Mouse (Mus musculus) neural tube, embryonic 15.5 days (tissue): ENCODE data around the gene Pepd. TPM values are rescaled to one million over a fixed set of nuclear protein-coding genes. Genes with fewer than 3 reads are reported as not detected.

Experiments
- ATAC-seq: fragments of 200-750 bp; cut with Nextera tagmentation; 2 replicates; pipeline ENCODE4 v1.8.0; 2017; ENCODE audit warnings: mild to moderate bottlenecking, moderate TSS enrichment, moderate library complexity; ENCODE audit not compliant: low FRiP score
- H3K27ac ChIP-seq: fragments of 300-500 bp; sonication (generic); replicated peaks from 2 replicates; pipeline ENCODE4 v1.5.1; 2015; ENCODE audit warnings: mild to moderate bottlenecking, inconsistent platforms
- H3K27me3 ChIP-seq: fragments of 300-500 bp; sonication (generic); replicated peaks from 2 replicates; pipeline ENCODE4 v1.6.1; 2015; ENCODE audit warnings: inconsistent platforms
- H3K36me3 ChIP-seq: fragments of 300-500 bp; sonication (generic); 2 replicates; pipeline ENCODE4 v1.6.1; 2015; ENCODE audit warnings: inconsistent platforms
- H3K4me1 ChIP-seq: fragments of 300-500 bp; sonication (generic); 2 replicates; pipeline ENCODE4 v1.6.1; 2015; ENCODE audit warnings: inconsistent platforms
- H3K4me2 ChIP-seq: fragments of 300-500 bp; sonication (generic); 2 replicates; pipeline ENCODE4 v1.6.1; 2015; ENCODE audit warnings: inconsistent platforms, mild to moderate bottlenecking, moderate library complexity
- H3K4me3 ChIP-seq: fragments of 300-500 bp; sonication (generic); replicated peaks from 2 replicates; pipeline ENCODE4 v1.5.1; 2015; ENCODE audit warnings: mild to moderate bottlenecking, inconsistent platforms
- H3K9ac ChIP-seq: fragments of 300-500 bp; sonication (generic); replicated peaks from 2 replicates; pipeline ENCODE4 v1.6.1; 2015; ENCODE audit warnings: mild to moderate bottlenecking, inconsistent platforms
- H3K9me3 ChIP-seq: fragments of 300-500 bp; sonication (generic); replicated peaks from 2 replicates; pipeline ENCODE4 v1.6.1; 2016; ENCODE audit warnings: inconsistent platforms
- WGBS: fragments of 180-500 bp; shearing (Covaris S2); methylation state at CpG from one replicate; pipeline ENCODE4 v1.1.7; 2015; ENCODE audit warnings: mixed read lengths; 5-methylcytosine and 5-hydroxymethylcytosine counted together
- polyA plus RNA-seq: library from polyadenylated mRNA; unstranded; fragments of >200 nt; fragmentation: Nextera tagmentation; extraction: Ambion mirVana; gene quantifications from 2 replicates; pipeline ENCODE4 v1.2.1, GENCODE M21; 2015

Pepd gene
- polyA plus RNA-seq, 1 experiment from 2014 or later: 67.5 TPM

DNA sequence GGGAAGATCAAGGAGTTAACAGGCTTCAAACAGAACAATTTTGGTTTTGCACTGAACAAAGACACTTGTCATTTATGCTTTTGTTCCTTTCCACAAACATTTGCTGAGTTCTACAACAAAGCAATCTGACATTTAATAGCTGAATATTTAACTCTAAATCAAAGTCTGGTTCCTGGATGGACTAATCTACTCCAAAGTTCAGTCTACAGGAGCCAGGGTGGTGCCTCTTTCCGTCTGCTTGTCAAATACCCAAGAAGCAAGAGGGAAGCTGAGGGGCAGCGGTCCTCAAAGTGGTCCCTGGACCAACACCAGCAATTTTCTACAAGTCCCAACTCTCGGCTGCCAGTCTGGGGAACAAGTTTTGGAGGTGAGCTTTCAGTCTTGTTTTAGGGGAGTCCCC is 141.0 kb downstream of the Pepd start:
- no peak overlapping the region for H3K4me3 ChIP-seq
- ATAC-seq: no peak
- no peak overlapping the region for H3K27ac ChIP-seq
- no peak overlapping the region for H3K4me2 ChIP-seq
- H3K9ac ChIP-seq: no peak overlapping the region
- H3K9me3 ChIP-seq: no peaks in the 10 kb centered on the region
- H3K27me3 ChIP-seq: no peaks in the 10 kb centered on the region
- peaks cover 29% of the 10 kb centered on the region for H3K4me1 ChIP-seq
- peaks cover 8% of the 10 kb centered on the region for H3K36me3 ChIP-seq
- 93% methylated on average over 3 of the region's 3 CpGs for WGBS

GRCm38 (mm10) chr7:35054286-35054685 is 142.1 kb downstream of the Pepd start:
- H3K36me3 ChIP-seq: peaks cover 8% of the 10 kb centered on the region
- ATAC-seq: no peak
- H3K9me3 ChIP-seq: no peaks in the 10 kb centered on the region
- H3K4me1 ChIP-seq: peaks cover 29% of the 10 kb centered on the region
- no peak overlapping the region for H3K4me3 ChIP-seq
- H3K27me3 ChIP-seq: no peaks in the 10 kb centered on the region
- no peak overlapping the region for H3K9ac ChIP-seq
- no peak overlapping the region for H3K27ac ChIP-seq
- WGBS: 83% methylated on average over 1 of the region's 1 CpGs
- H3K4me2 ChIP-seq: peak overlapping the region; percentile 81; the same call in 1 of the 2 replicates

GRCm38 (mm10) chr7:35054977-35055618 is 142.9 kb downstream of the Pepd start:
- Histone ChIP-seq H3K27ac (peak overlapping the region; percentile 93), H3K27me3 (no peaks in the 10 kb centered on the region), H3K4me1 (peaks cover 29% of the 10 kb centered on the region), H3K4me2 (peak overlapping the region; percentile 81), H3K36me3 (peaks cover 8% of the 10 kb centered on the region), H3K9me3 (no peaks in the 10 kb centered on the region), H3K9ac (peak overlapping the region; percentile 74), H3K4me3 (peak overlapping the region; percentile 63)
- 39% methylated on average over 2 of the region's 2 CpGs for WGBS
- ATAC-seq: no peak

DNA sequence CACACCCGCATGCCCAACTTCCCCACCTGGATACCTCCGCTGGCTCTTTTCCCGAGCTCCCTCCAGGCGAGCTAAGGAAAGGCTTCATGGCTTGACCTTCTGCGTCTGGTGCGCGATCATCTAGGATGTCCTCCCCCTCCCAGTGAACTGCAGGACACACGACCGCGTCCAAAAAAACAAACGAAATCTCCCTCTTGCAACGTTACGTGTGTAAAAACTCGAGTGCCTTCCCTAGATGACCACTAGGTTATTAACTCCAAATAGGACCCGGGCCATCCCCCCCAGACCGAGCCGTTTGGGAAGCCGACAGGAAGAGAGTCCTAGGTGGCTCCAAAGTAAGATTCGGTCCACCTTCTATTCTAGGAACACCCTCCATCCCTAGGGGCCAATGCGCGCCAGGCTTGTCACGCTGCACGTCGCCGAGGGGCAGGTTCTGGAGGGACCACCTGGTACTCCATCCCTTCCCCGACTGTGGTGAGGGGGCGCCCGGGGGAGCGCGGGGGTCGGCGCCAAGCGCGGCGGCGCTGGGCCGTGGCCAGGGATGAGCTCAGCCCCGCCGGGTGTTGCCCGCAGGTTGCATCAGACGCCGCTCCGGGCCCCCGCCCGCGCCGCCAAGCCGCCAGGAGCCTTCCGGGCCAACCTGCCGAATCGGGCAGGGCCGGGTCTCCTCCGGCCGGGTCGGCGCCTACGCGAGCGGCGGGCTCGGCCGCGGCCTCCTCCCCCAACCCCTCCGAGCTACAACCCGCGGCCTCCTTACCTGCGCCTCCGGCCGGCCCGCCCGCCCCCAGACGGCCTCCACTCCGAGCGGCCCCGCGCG is 143.6 kb downstream of the Pepd start:
- peak overlapping the region; percentile 93 for H3K27ac ChIP-seq
- peak; percentile 89 for ATAC-seq
- H3K9me3 ChIP-seq: no peaks in the 10 kb centered on the region
- H3K4me2 ChIP-seq: peak overlapping the region; percentile 81
- H3K36me3 ChIP-seq: peaks cover under 1% of the 10 kb centered on the region; the same call in 1 of the 2 replicates
- peaks cover 29% of the 10 kb centered on the region for H3K4me1 ChIP-seq
- peak overlapping the region; percentile 63 for H3K4me3 ChIP-seq
- peak overlapping the region; percentile 74 for H3K9ac ChIP-seq
- WGBS: under 1% methylated on average over 72 of the region's 77 CpGs
- H3K27me3 ChIP-seq: no peaks in the 10 kb centered on the region

DNA sequence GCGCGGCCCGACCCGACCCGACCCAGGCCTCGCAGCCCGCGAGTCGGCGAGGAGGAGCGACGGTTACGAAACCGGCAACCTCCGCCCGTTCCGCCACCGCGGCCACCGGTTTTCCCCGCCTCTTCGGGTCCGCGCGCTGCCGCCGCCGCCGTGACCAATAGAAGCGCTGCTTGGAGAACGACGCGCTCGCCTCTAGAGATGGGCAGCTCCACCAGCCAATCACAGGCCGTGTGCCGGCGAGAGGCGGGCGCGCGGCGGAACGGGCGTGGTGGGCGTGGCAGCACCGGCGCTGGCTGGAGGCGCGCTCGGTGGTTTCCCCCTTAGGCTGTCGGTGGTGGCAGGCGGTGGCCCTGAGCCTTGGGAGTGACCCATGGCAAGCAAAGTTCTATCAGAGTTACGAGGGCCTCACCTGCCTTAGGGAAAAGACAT is 144.3 kb downstream of the Pepd start, which contains the start of gene Cebpg:
Gene Cebpg (minus strand): TSS at position 138 of the 429 bp plus-strand sequence.
- H3K27ac ChIP-seq: peak within 1 kb of the TSS; percentile 93
- peak within 1 kb of the TSS; percentile 74 for H3K9ac ChIP-seq
- H3K4me3 ChIP-seq: peak within 1 kb of the TSS; percentile 63
- H3K4me2 ChIP-seq: peak within 1 kb of the TSS; percentile 81
- peaks cover 26% of the 10 kb centered on the region for H3K4me1 ChIP-seq
- H3K36me3 ChIP-seq: no peaks in the 10 kb centered on the region
- no peaks in the 10 kb centered on the region for H3K27me3 ChIP-seq
- H3K9me3 ChIP-seq: no peaks in the 10 kb centered on the region
- WGBS: 1% methylated on average over 52 of the region's 53 CpGs
- ATAC-seq: peak; percentile 99

- 27% methylated on average over 10 of the region's 10 CpGs for WGBS
- H3K27me3 ChIP-seq: no peaks in the 10 kb centered on the region
- peaks cover 26% of the 10 kb centered on the region for H3K4me1 ChIP-seq
- H3K4me3 ChIP-seq: peak overlapping the region; percentile 63
- ATAC-seq: no peak
- H3K27ac ChIP-seq: peak overlapping the region; percentile 58
- no peaks in the 10 kb centered on the region for H3K9me3 ChIP-seq
- peak overlapping the region; percentile 56 for H3K9ac ChIP-seq
- peak overlapping the region; percentile 81 for H3K4me2 ChIP-seq
- H3K36me3 ChIP-seq: no peaks in the 10 kb centered on the region
These were observed 144.8 kb downstream of the Pepd start for GRCm38 (mm10) chr7:35056999-35057398.

DNA sequence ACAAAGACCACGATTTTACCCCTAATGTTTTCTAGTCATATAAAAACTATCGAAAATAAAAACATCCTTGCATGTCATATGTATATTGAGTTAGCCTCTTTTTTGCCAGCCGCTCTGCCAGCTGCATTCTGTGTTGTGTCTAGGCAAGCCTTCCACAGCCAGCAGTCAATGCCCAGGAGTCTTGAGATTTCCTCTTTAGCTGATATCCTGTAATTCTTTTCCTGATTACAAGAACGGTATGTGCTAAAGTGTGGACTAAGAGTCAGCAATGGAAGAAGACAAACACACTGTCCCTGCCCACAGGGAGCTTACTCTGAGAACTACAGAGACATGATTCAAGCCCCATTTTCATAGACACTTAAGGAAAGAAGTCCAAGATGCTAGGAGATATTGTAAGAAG is 145.4 kb downstream of the Pepd start:
- Histone ChIP-seq H3K4me2 (no peak overlapping the region), H3K4me3 (no peak overlapping the region), H3K36me3 (no peaks in the 10 kb centered on the region), H3K27me3 (no peaks in the 10 kb centered on the region), H3K9ac (no peak overlapping the region), H3K9me3 (no peaks in the 10 kb centered on the region), H3K4me1 (peaks cover 26% of the 10 kb centered on the region), H3K27ac (no peak overlapping the region)
- no peak for ATAC-seq
- WGBS: 87% methylated on average over 4 of the region's 4 CpGs

DNA sequence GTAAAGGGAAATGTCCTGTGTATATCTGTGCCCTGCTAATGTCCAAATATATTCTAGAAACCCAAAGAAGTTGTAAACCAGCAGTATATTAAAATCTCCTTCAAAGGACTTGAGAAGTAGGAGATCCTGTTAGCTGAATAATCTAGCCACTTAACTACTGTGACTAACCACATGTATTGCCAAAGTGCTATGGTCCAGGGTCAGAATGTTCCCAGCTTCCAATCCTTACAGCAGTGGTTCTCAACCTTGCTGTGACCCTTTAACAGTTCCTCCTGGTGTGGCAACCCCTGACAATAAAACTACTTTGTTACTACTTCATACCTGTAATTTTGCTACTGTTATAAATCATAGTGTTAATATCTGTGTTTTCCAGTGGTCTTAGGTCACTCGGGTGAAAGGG is 146.2 kb downstream of the Pepd start:
- no peak overlapping the region for H3K4me3 ChIP-seq
- WGBS: 86% methylated on average over 1 of the region's 1 CpGs

DNA sequence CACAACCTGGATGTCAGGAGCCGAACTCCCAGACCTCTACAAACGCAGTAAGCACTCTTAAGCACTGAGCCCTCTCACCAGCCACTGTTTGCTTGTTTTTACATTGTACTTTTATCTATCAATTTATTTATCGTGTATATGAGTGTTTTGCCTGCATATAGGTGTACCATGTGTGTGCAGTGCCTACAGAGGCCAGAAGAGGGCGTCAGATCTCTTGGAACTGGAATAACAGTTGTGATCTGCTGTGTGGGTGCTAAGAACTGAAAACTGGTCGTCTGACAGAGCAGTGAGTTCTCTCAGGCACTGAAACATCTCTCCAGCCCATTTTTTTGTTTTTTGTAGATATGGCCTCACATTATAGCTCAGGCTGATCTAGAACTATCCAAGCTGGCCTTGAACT is 147.3 kb downstream of the Pepd start:
- ATAC-seq: no peak
- Histone ChIP-seq H3K4me2 (no peak overlapping the region), H3K36me3 (no peaks in the 10 kb centered on the region), H3K9me3 (no peaks in the 10 kb centered on the region), H3K27ac (no peak overlapping the region), H3K9ac (no peak overlapping the region), H3K4me1 (peaks cover 18% of the 10 kb centered on the region), H3K4me3 (no peak overlapping the region), H3K27me3 (no peaks in the 10 kb centered on the region)
- WGBS: 72% methylated on average over 5 of the region's 5 CpGs

More for the DNA sequence above, 146.2 kb downstream of the Pepd start:
- Histone ChIP-seq H3K9ac (no peak overlapping the region), H3K4me1 (peaks cover 26% of the 10 kb centered on the region), H3K27ac (no peak overlapping the region), H3K4me2 (no peak overlapping the region), H3K36me3 (no peaks in the 10 kb centered on the region), H3K9me3 (no peaks in the 10 kb centered on the region), H3K27me3 (no peaks in the 10 kb centered on the region)
- ATAC-seq: no peak

GRCm38 (mm10) chr7:35064286-35065258 is 152.4 kb downstream of the Pepd start:
- Histone ChIP-seq H3K36me3 (no peaks in the 10 kb centered on the region), H3K9ac (no peak overlapping the region), H3K4me3 (no peak overlapping the region), H3K27me3 (no peaks in the 10 kb centered on the region), H3K4me2 (no peak overlapping the region), H3K27ac (no peak overlapping the region), H3K9me3 (no peaks in the 10 kb centered on the region), H3K4me1 (no peaks in the 10 kb centered on the region)
- 68% methylated on average over 14 of the region's 14 CpGs for WGBS
- ATAC-seq: no peak

- Histone ChIP-seq H3K4me1 (no peaks in the 10 kb centered on the region), H3K4me2 (no peak overlapping the region), H3K4me3 (no peak overlapping the region), H3K9me3 (no peaks in the 10 kb centered on the region), H3K36me3 (no peaks in the 10 kb centered on the region), H3K27me3 (no peaks in the 10 kb centered on the region), H3K9ac (no peak overlapping the region), H3K27ac (no peak overlapping the region)
- no peak for ATAC-seq
- 84% methylated on average over 3 of the region's 3 CpGs for WGBS
These were observed 153.8 kb downstream of the Pepd start for GRCm38 (mm10) chr7:35065958-35066357.
